In the genomic region with DNA sequence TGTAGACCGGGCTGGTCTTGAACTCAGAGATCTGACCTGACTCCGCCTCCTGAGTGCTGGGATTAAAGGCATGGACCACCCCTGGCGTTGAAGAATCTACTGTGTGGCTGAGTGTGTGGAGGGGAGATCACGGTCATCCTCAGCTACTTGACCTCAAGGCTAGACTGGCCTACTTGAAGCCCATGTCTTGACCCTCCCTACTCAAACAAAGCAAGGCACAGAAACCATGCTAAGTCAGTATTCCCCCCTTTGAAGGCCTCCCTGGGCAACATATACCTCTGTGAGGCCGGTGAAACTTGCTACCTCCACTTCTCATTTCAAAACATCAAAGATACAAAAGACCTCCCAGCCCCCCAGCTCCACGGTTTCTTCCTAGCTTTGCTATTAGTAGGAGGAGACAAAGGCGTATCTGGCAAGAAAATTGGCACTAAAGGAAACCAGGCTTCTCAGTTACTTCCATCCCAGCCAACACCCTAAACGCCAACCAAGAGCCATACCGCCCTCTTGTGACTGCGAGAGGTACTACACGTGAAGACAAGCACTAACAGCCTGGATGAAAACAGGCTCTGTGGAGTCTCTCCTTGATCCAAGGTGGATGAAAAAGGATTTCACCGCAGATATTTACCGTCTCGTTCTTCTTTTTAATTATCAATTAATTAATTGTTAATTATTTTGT, we compare ENCODE assay signal across 9 mouse cellular contexts. TPM values are rescaled to one million over a fixed set of nuclear protein-coding genes. Genes with fewer than 3 reads are reported as not detected.
A peak's percentile ranks its signal among the peaks of the same experiment; 100 is the strongest.
DNase-seq lines count a peak whose midpoint lies in the region; ATAC-seq and TF ChIP-seq lines count a peak whose summit lies in the region.
"Had no signal": no experiment of that assay in that cellular context is flagged by ENCODE, and none has a peak within 500 bp of the region (broad histone marks: within the 10 kb centered on the region; RNA-seq: fewer than 3 reads in every experiment).

No protein-coding gene starts in this region.

- peak overlapping the region; percentile 19; the same call in 1 of the 2 replicates for H3K27ac ChIP-seq in embryonic facial prominence, embryonic 10.5 days (replicated peaks)
- H3K27ac ChIP-seq in heart, adult 2 months: no peak overlapping the region
- no peak overlapping the region for H3K27ac ChIP-seq in liver, embryonic 13.5 days
- H3K27ac ChIP-seq: liver, embryonic 15.5 days had no signal

- no peak overlapping the region for H3K4me3 ChIP-seq in embryonic facial prominence, embryonic 10.5 days
- H3K4me3 ChIP-seq in heart, adult 2 months: no peak overlapping the region
- no peak overlapping the region for H3K4me3 ChIP-seq in liver, embryonic 13.5 days (replicated peaks)
- H3K4me3 ChIP-seq: liver, embryonic 15.5 days had no signal

- 0 out of 2 replicates have a peak, but pooled peaks have one; percentile 55 for ATAC-seq in liver, embryonic 13.5 days (ENCODE audit: low read depth)

- H3K79me2 ChIP-seq in heart, adult 2 months (replicated peaks; ENCODE audit: control insufficient read depth, insufficient read depth, low read length): no peaks in the 10 kb centered on the region

- DNase-seq in CD4-positive, CD25-positive, alpha-beta regulatory T cell, adult 2 months (ENCODE audit: low read depth, low spot score): peak; percentile 89
- peak; percentile 90 for DNase-seq in adrenal gland, postnatal 14 days
- DNase-seq in embryonic facial prominence, embryonic 10.5 days (ENCODE audit: low spot score): peak; percentile 88
- DNase-seq in heart, adult 2 months: peak; percentile 78 to 86
- DNase-seq in kidney, postnatal 14 days: peak; percentile 92
- peak; percentile 67 for DNase-seq in liver, embryonic 13.5 days
- peak; percentile 82 for DNase-seq in ovary, postnatal 10 days (ENCODE audit: low spot score)
- DNase-seq in thymus, postnatal 14 days: peak; percentile 81

- intact Hi-C loops in heart, adult 2 months (cut with DNase I): loop anchor here (1.0 to 10.0 kb wide), 3 partner anchors 132 to 285 kb away; a partner anchor contains a TSS

- 32% methylated on average over 14 of the region's 14 CpGs for WGBS in embryonic facial prominence, embryonic 10.5 days
- 32% methylated on average over 14 of the region's 14 CpGs for WGBS in heart, adult 2 months
- WGBS in liver, embryonic 13.5 days (ENCODE audit: insufficient replicate concordance): 27% methylated on average over 14 of the region's 14 CpGs

- no peaks in the 10 kb centered on the region for H3K9me3 ChIP-seq in embryonic facial prominence, embryonic 10.5 days
- no peaks in the 10 kb centered on the region for H3K9me3 ChIP-seq in liver, embryonic 13.5 days (replicated peaks)
- H3K9me3 ChIP-seq: liver, embryonic 15.5 days had no signal

- peak; percentile 49; the same call in 1 of the 2 replicates for TF ChIP-seq EP300 in heart, adult 2 months (IDR thresholded peaks at IDR 0.05; ENCODE audit: insufficient read depth, low read depth, low read length)

- peaks cover 10% of the 10 kb centered on the region for H3K4me1 ChIP-seq in embryonic facial prominence, embryonic 10.5 days
- no peaks in the 10 kb centered on the region for H3K4me1 ChIP-seq in heart, adult 2 months (ENCODE audit: control insufficient read depth, insufficient read depth, low read length)
- 0 out of 2 replicates have a peak, but pooled peaks cover 6% of the 10 kb centered on the region for H3K4me1 ChIP-seq in liver, embryonic 13.5 days (replicated peaks)

- H3K27me3 ChIP-seq in embryonic facial prominence, embryonic 10.5 days (replicated peaks; ENCODE audit: low read depth, poor library complexity, severe bottlenecking): no peaks in the 10 kb centered on the region
- no peaks in the 10 kb centered on the region for H3K27me3 ChIP-seq in heart, adult 2 months (ENCODE audit: control insufficient read depth, insufficient read depth, low read length)
- peaks cover 7% of the 10 kb centered on the region; the same call in 1 of the 2 replicates for H3K27me3 ChIP-seq in liver, embryonic 13.5 days

- no peak; the same call in none of the 2 replicates for TF ChIP-seq CTCF in heart, adult 2 months (IDR thresholded peaks at IDR 0.05)

- no peak for TF ChIP-seq POLR2A in heart, adult 2 months (IDR thresholded peaks at IDR 0.05; ENCODE audit: insufficient read depth, low read depth, low read length)

- H3K36me3 ChIP-seq in embryonic facial prominence, embryonic 10.5 days (replicated peaks): no peaks in the 10 kb centered on the region
- H3K36me3 ChIP-seq in heart, adult 2 months (ENCODE audit: control insufficient read depth, insufficient read depth, low read length): no peaks in the 10 kb centered on the region
- no peaks in the 10 kb centered on the region for H3K36me3 ChIP-seq in liver, embryonic 13.5 days
- H3K36me3 ChIP-seq: liver, embryonic 15.5 days had no signal

- H3K9ac ChIP-seq in heart, adult 2 months (ENCODE audit: low read depth, low read length): no peak overlapping the region
- no peak overlapping the region for H3K9ac ChIP-seq in liver, embryonic 13.5 days
- H3K9ac ChIP-seq: liver, embryonic 15.5 days had no signal

- H3K4me2 ChIP-seq in liver, embryonic 13.5 days: no peak overlapping the region
- H3K4me2 ChIP-seq: liver, embryonic 15.5 days had no signal

RNA-seq across cellular contexts. Expression of a gene that starts 39.9 kb away (rescaled TPM):
- 52.8 and 57.2 TPM in 2 replicates for total RNA-seq in adrenal gland, postnatal 14 days (2021)
- polyA plus RNA-seq in embryonic facial prominence, embryonic 10.5 days (2016; fragmentation: Nextera tagmentation; extraction: Ambion mirVana): 124 and 125 TPM in 2 replicates
- total RNA-seq in heart, adult 2 months (2021): 10 to 100 TPM; 43.0 to 44.1 TPM
- 32.7 and 52.2 TPM in 2 replicates for polyA plus RNA-seq in heart, adult 2 months (2012; rRNA removed)
- 38.2 and 43.1 TPM in 2 replicates for polyA plus RNA-seq in liver, embryonic 13.5 days (2015; fragmentation: Nextera tagmentation; extraction: Ambion mirVana)

RNA-seq across cellular contexts. Expression of a gene that starts 44.4 kb away (rescaled TPM):
- 3.8 and 8.0 TPM in 2 replicates for total RNA-seq in adrenal gland, postnatal 14 days (2021)
- 6.0 and 7.4 TPM in 2 replicates for polyA plus RNA-seq in embryonic facial prominence, embryonic 10.5 days (2016; fragmentation: Nextera tagmentation; extraction: Ambion mirVana)
- total RNA-seq in heart, adult 2 months (2021): 1 to 10 TPM; 2.2 to 2.5 TPM
- 1.8 and 2.7 TPM in 2 replicates for polyA plus RNA-seq in heart, adult 2 months (2012; rRNA removed)
- 150 and 164 TPM in 2 replicates for polyA plus RNA-seq in liver, embryonic 13.5 days (2015; fragmentation: Nextera tagmentation; extraction: Ambion mirVana)

Comparison
In these comparisons a context has a peak if more than half of its experiments do, and no peak if none do; other contexts are left out.
1. RNA of a gene that starts 44.4 kb away (polyA plus RNA-seq): 150 to 164 TPM in liver, embryonic 13.5 days; 6.0 to 7.4 TPM in embryonic facial prominence, embryonic 10.5 days and 1.8 to 2.7 TPM in heart, adult 2 months; every median in the first group is over 10 times any median in the second.
2. Peak in every context shown above with its lines, with median percentiles within 50 percentile points of each other: DNase-seq.